Mouse (Mus musculus) neural tube, embryonic 10.5 days (tissue): ENCODE data around the gene Scly.
A peak's percentile ranks its signal among the peaks of the same experiment; 100 is the strongest.

ENCODE experiments used
- DNase-seq: peaks from one replicate; pipeline ENCODE4 v3.0.0-alpha.2; 2017; ENCODE audit warnings: low spot score; ENCODE audit errors: extremely low spot score

The Scly gene

GRCm38 (mm10) chr1:91299707-91300426, 1.7 kb downstream of the Scly start:
- DNase-seq, result no peak

- DNase-seq, result no peak
These were observed 3.2 kb downstream of the Scly start for GRCm38 (mm10) chr1:91301206-91301920.

GRCm38 (mm10) chr1:91302021-91302420, 3.9 kb downstream of the Scly start:
- no peak for DNase-seq

- no peak for DNase-seq
These were observed 6.5 kb downstream of the Scly start for GRCm38 (mm10) chr1:91304621-91305020.

- DNase-seq, result no peak
These were observed 11.4 kb downstream of the Scly start for GRCm38 (mm10) chr1:91309366-91310085.

GRCm38 (mm10) chr1:91312273-91312672, 14.1 kb downstream of the Scly start:
- DNase-seq, result no peak

GRCm38 (mm10) chr1:91313251-91313650, 15.1 kb downstream of the Scly start:
- DNase-seq, result no peak

GRCm38 (mm10) chr1:91317656-91318055, 19.5 kb downstream of the Scly start:
- DNase-seq, result no peak

GRCm38 (mm10) chr1:91321760-91322438, 23.8 kb downstream of the Scly start, which contains the start of gene Espnl:
Gene Espnl (plus strand): TSS chr1:91322075.
- no peak for DNase-seq

GRCm38 (mm10) chr1:91324646-91325045, 26.5 kb downstream of the Scly start:
- no peak for DNase-seq

- no peak for DNase-seq
These were observed 27.4 kb downstream of the Scly start for GRCm38 (mm10) chr1:91325488-91326042.

GRCm38 (mm10) chr1:91332102-91332501, 34.0 kb downstream of the Scly start:
- no peak for DNase-seq

GRCm38 (mm10) chr1:91333582-91333981, 35.4 kb downstream of the Scly start:
- no peak for DNase-seq

GRCm38 (mm10) chr1:91337355-91337754, 39.2 kb downstream of the Scly start:
- DNase-seq, result no peak

GRCm38 (mm10) chr1:91344001-91344400, 45.9 kb downstream of the Scly start:
- no peak for DNase-seq

- DNase-seq, result peak; percentile 54
These were observed 47.0 kb downstream of the Scly start for GRCm38 (mm10) chr1:91344921-91345685.

- peak; percentile 65 for DNase-seq
These were observed 48.8 kb downstream of the Scly start for GRCm38 (mm10) chr1:91346892-91347291.

- no peak for DNase-seq
These were observed 52.7 kb downstream of the Scly start, which contains the start of gene Klhl30 for GRCm38 (mm10) chr1:91350841-91351240. Gene Klhl30 (plus strand): TSS chr1:91351016.

- no peak for DNase-seq
These were observed 53.1 kb downstream of the Scly start for GRCm38 (mm10) chr1:91351249-91351648.

- no peak for DNase-seq
These were observed 54.1 kb downstream of the Scly start for GRCm38 (mm10) chr1:91352277-91352676.
